Mouse (Mus musculus) thymus, adult 2 months (tissue): Measurements from ENCODE around the gene Guca2b.

Source experiments
- CTCF ChIP-seq: fragments of 200-500 bp; IDR thresholded peaks from 2 replicates; pipeline ENCODE4 v1.5.1; 2012; ENCODE audit warnings: mild to moderate bottlenecking, control low read depth, low read length, moderate library complexity, borderline replicate concordance; ENCODE audit not compliant: control insufficient read depth, poor library complexity, insufficient read depth; ENCODE audit errors: extremely low read depth
- POLR2A ChIP-seq: fragments of 200-500 bp; IDR thresholded peaks from 2 replicates; pipeline ENCODE4 v1.6.1; 2012; ENCODE audit warnings: mild to moderate bottlenecking, low read length, control low read depth, moderate library complexity; ENCODE audit not compliant: control insufficient read depth, poor library complexity, insufficient read depth; ENCODE audit errors: extremely low read depth

DNA sequence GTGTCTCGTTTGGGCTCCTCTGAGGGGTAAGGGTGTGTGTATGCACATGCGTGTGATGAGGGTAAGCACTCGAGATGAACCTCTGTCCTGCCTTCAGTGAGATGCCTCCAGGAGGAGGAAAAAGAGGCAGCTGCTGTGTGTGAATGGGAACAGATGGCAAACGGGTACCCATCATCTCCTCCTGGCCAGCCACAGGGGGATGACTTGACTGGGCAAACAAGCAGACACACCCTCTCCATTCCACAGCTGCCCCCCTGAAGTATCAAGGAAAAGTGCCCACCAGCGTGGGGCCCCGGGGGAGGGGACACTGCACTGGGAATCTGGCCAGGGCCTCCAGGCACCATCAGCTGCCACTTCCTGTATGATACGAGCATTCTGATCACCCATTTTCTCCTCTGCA, 25.4 kb downstream of the Guca2b start:
- no peak for TF ChIP-seq CTCF
- no peak for TF ChIP-seq POLR2A
